Mouse (Mus musculus) ovary, postnatal 10 days (tissue): ENCODE measurements around the gene Armc7.
"Not testable (repeated sequence)": the region's sequence is repeated elsewhere in the genome, so short reads cannot be mapped to it uniquely, and the experiment has no call there.

Source experiments
- DNase-seq: peaks from one replicate; pipeline ENCODE4 v3.0.0; 2022; ENCODE audit warnings: low spot score

The Armc7 gene

GRCm38 (mm10) chr11:115526446-115526845, 51.0 kb downstream of the Armc7 start:
- not testable (repeated sequence) for DNase-seq

- DNase-seq = no peak
Measured at GRCm38 (mm10) chr11:115534759-115535371, 59.4 kb downstream of the Armc7 start.

- peak; percentile 41 for DNase-seq
Measured at GRCm38 (mm10) chr11:115535401-115536037, 60.1 kb downstream of the Armc7 start.

GRCm38 (mm10) chr11:115536038-115536681, 60.7 kb downstream of the Armc7 start, which contains the start of gene Sumo2:
TSS of gene Sumo2 (minus strand) at chr11:115536276.
- peak; percentile 95 for DNase-seq

- no peak for DNase-seq
Measured at GRCm38 (mm10) chr11:115536856-115537568, 61.5 kb downstream of the Armc7 start.

- no peak for DNase-seq
Measured at GRCm38 (mm10) chr11:115538045-115538444, 62.6 kb downstream of the Armc7 start.
